Mouse (Mus musculus): ENCODE measurements around the gene Apoh.
A peak's percentile ranks its signal among the peaks of the same experiment; 100 is the strongest.

The Apoh gene

GRCm38 (mm10) chr11:108333583-108334379 lies 9.4 kb upstream of the Apoh start:
- no peak for DNase-seq (ENCODE audit: low spot score in 2 of 2)

GRCm38 (mm10) chr11:108334658-108335057 lies 8.5 kb upstream of the Apoh start:
- no peak for DNase-seq (ENCODE audit: low spot score in 2 of 2)

DNA sequence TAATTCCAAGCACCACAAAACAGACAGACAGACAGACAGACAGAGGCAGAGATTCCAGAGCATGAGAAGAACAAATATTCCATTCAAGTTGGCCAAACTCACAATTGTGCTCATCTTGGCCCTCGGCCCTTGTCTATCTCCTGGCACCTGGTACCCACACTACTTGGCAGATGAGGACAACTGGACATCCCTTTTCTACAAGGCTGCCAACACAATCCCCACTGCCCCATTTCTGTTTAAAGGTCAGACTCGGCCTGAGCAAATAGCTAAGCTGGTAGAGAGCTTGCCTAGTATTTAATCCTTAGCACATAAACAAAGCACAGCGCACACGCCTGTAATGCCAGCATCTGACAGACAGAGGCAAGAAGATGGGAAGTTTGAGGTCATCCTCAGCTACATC lies 7.6 kb upstream of the Apoh start:
- DNase-seq (ENCODE audit: low spot score in 2 of 2) = no peak

DNA sequence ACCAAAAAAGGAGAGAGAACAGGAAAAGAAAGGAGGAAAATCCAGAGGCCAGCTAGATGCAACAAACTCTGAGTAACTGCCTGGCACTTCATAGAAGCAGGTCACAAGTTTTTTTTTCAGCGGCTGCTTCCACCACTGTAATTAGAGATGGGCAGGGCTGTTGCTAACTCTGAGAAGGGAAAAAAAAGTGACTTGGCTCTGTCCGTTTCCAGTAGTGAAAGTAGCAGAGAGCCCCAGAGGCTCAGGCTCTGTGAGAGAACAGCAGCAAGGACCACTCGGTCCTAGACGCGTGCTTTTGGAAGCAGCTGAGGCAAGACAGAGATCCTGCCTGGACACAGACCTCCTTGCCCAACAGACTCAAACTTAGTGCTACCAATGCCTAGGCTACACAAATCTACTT lies 6.7 kb upstream of the Apoh start:
- DNase-seq (ENCODE audit: low spot score in 2 of 2) = no peak

DNA sequence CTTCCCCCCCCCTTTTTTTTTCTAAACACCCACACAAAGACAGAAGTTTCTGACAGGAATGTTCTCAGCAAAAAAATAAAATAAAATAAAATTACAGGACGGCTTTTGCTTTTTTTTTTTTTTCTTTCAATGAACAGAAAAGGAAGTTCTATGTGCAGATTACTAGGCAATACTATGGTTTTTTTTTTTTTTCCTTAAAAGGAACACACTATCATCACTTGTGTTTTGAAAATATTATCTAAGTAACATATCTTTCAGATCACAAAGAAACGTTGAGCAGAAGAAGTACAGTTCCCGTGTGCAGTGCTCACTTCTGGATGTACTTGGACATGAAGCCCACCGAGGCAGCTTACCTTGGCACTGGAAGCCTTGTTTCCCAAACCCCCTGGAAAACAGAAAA lies 2.9 kb upstream of the Apoh start:
- no peak for DNase-seq (ENCODE audit: low spot score in 2 of 2)

- DNase-seq (ENCODE audit: low spot score in 2 of 2) = no peak
These were observed 1.4 kb upstream of the Apoh start for GRCm38 (mm10) chr11:108341783-108342182.

DNA sequence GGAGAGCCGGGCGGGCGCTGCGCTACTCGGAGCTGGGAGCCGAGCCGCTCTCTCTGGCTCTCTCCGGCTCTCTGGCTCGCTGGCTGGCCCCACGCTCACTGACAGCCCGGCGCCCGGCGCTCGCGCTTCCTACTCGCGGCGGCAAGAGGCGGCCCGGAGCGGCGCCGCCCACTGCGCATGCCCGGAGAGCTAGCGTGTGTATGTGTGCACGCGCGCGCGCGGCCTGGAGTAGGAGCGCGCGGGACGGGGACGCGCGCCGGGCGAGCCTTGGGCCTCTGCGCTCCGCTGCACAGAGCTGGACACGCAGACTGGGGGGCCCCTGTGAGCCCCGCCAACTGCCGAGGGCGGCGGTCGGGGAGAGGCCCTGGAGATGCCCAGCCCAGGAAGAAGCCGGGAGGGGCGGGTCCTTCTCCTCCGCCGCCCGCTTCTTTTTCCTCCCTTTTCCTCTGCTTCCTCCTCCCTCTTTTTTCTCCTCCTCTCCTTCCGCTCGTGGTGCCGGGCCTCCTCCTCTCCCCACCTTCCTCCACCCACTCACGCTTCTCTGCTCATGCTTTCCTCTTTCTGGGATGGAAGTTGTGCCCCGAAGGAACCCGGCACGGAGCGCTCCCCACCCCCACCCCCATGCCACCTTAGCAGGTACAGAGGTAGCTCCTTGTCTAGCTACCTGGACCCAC lies 772 bp downstream of the Apoh start, which contains the start of gene Prkca:
TSS of gene Prkca (minus strand) at position 140 of the 674 bp plus-strand sequence.
- DNase-seq (ENCODE audit: low spot score in 2 of 2) = peak; percentile 91 to 92

- DNase-seq (ENCODE audit: low spot score in 2 of 2) = no peak
These were observed 1.6 kb downstream of the Apoh start for GRCm38 (mm10) chr11:108344759-108345158.

DNA sequence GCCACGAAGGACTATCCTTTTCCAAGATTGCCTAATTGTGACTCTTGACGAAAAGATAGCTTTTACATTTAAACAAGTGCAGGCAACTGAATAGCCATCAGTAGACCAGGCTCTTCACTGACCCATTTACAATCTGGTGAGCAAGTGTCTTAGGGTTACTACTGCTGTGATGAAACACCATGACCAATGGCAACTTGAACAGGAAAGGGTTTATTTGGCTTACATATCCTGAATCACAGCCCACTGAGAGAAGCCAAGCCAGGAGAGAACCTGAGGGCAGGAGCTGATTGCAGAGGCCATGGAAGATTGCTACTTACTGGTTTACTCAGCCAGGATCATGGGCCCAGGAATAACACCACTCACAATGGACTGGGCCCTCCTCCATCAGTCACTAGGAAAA lies 2.2 kb downstream of the Apoh start:
- DNase-seq (ENCODE audit: low spot score in 2 of 2) = no peak

DNA sequence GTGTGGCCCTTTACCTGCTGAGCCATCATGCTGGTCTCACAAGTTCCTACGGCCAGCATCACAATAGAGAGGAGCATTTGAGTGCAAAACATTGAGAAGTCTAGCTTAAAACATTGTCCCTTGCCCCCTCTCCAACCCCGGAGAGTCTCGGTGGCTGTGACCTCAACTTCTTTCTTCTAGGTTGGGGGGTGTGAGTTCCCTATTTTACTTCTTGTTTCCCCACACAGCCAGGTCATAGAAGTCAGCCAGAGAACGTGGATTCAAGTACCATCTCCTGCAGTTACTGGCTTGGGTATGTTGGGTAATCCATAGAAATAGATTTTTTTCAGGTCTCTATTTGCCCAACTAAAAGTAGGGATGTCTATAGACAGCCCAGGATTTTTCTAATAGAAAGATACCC lies 7.6 kb downstream of the Apoh start:
- peak; percentile 8 to 9 for DNase-seq (ENCODE audit: low spot score in 2 of 2)

- DNase-seq (ENCODE audit: low spot score in 2 of 2) = no peak
These were observed 9.8 kb downstream of the Apoh start for GRCm38 (mm10) chr11:108352842-108353388.

DNA sequence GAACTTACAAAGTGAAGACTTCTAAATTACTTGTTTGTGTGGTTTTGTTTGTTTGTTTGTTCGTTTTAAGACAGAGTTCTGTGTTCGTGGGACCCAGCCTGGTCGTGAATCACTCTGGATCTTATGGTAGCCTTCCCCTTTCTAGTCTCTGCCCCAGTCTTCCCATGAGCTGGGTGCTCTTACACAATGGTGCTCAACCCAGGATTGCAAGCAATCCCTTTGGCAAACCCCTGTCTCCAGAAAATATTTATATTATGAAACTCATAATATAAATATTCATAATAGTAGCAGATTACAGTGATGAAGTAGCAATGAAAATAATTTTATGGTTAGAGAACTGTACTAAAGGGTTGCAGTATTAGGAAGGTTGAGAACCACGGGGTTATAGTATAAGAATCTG lies 12.9 kb downstream of the Apoh start:
- DNase-seq (ENCODE audit: low spot score in 2 of 2) = no peak

- DNase-seq (ENCODE audit: low spot score in 2 of 2) = no peak
These were observed 15.8 kb downstream of the Apoh start for GRCm38 (mm10) chr11:108358911-108359310.

GRCm38 (mm10) chr11:108360983-108361382 lies 17.8 kb downstream of the Apoh start:
- DNase-seq (ENCODE audit: low spot score in 2 of 2) = no peak

GRCm38 (mm10) chr11:108362965-108363364 lies 19.8 kb downstream of the Apoh start:
- DNase-seq (ENCODE audit: low spot score in 2 of 2) = no peak

- DNase-seq (ENCODE audit: low spot score in 2 of 2) = no peak
These were observed 20.8 kb downstream of the Apoh start for GRCm38 (mm10) chr11:108363991-108364390.

GRCm38 (mm10) chr11:108364945-108365589 lies 21.9 kb downstream of the Apoh start:
- DNase-seq (ENCODE audit: low spot score in 2 of 2) = no peak

GRCm38 (mm10) chr11:108365600-108365999 lies 22.4 kb downstream of the Apoh start:
- no peak for DNase-seq (ENCODE audit: low spot score in 2 of 2)

- DNase-seq (ENCODE audit: low spot score in 2 of 2) = no peak
These were observed 23.9 kb downstream of the Apoh start for GRCm38 (mm10) chr11:108367046-108367445.

GRCm38 (mm10) chr11:108376815-108377214 lies 33.7 kb downstream of the Apoh start:
- DNase-seq (ENCODE audit: low spot score in 2 of 2) = no peak

GRCm38 (mm10) chr11:108377680-108378362 lies 34.7 kb downstream of the Apoh start:
- DNase-seq (ENCODE audit: low spot score in 2 of 2) = peak; percentile 61

GRCm38 (mm10) chr11:108378363-108378751 lies 35.2 kb downstream of the Apoh start:
- no peak for DNase-seq (ENCODE audit: low spot score in 2 of 2)

Measured in spleen, postnatal 36 days (tissue).